Mouse (Mus musculus): Measurements from ENCODE around the gene Tspan9. TPM values are rescaled to one million over a fixed set of nuclear protein-coding genes. Genes with fewer than 3 reads are reported as not detected.

Tspan9 gene
- polyA plus RNA-seq, 2 experiments = 134 to 151 TPM

- DNase-seq (ENCODE audit: low spot score) = no peak
- no peak overlapping the region for H3K4me3 ChIP-seq (replicated peaks; ENCODE audit: low read length)
- H3K4me2 ChIP-seq (replicated peaks; ENCODE audit: low read depth, low read length, severe bottlenecking) = no peak overlapping the region
- no peak overlapping the region for H3K9ac ChIP-seq (ENCODE audit: low read depth, low read length, severe bottlenecking)
- H3K27me3 ChIP-seq (ENCODE audit: control insufficient read depth, insufficient read depth, low read length) = no peaks in the 10 kb centered on the region
- WGBS = 72% methylated on average over 6 of the region's 6 CpGs
- H3K4me1 ChIP-seq (ENCODE audit: control insufficient read depth, insufficient read depth, low read length) = peaks cover 29% of the 10 kb centered on the region
- no peak overlapping the region for H3K27ac ChIP-seq (replicated peaks; ENCODE audit: low read depth, low read length)
- no peak for TF ChIP-seq POLR2A (IDR thresholded peaks at IDR 0.05; ENCODE audit: borderline replicate concordance, extremely low read depth, insufficient read depth, insufficient read length)
- H3K9me3 ChIP-seq (ENCODE audit: control insufficient read depth, low read length) = no peaks in the 10 kb centered on the region
- no peak for ATAC-seq (ENCODE audit: low FRiP score, low read depth)
- no peaks in the 10 kb centered on the region for H3K36me3 ChIP-seq (ENCODE audit: control insufficient read depth, insufficient read depth, low read length)
These were observed 80.6 kb downstream of the Tspan9 start for GRCm38 (mm10) chr6:128062784-128063183.

GRCm38 (mm10) chr6:128062216-128062615 is 81.2 kb downstream of the Tspan9 start:
- no peak overlapping the region for H3K4me2 ChIP-seq (replicated peaks; ENCODE audit: low read depth, low read length, severe bottlenecking)
- ATAC-seq (ENCODE audit: low FRiP score, low read depth) (no peak), DNase-seq (ENCODE audit: low spot score) (no peak)
- H3K4me3 ChIP-seq (replicated peaks; ENCODE audit: low read length) = no peak overlapping the region
- no peak overlapping the region for H3K9ac ChIP-seq (ENCODE audit: low read depth, low read length, severe bottlenecking)
- TF ChIP-seq POLR2A (IDR thresholded peaks at IDR 0.05; ENCODE audit: borderline replicate concordance, extremely low read depth, insufficient read depth, insufficient read length) = no peak
- H3K36me3 ChIP-seq (ENCODE audit: control insufficient read depth, insufficient read depth, low read length) = no peaks in the 10 kb centered on the region
- no peak overlapping the region for H3K27ac ChIP-seq (replicated peaks; ENCODE audit: low read depth, low read length)
- H3K27me3 ChIP-seq (ENCODE audit: control insufficient read depth, insufficient read depth, low read length) = no peaks in the 10 kb centered on the region
- WGBS = 90% methylated on average over 13 of the region's 13 CpGs
- no peaks in the 10 kb centered on the region for H3K9me3 ChIP-seq (ENCODE audit: control insufficient read depth, low read length)
- peaks cover 26% of the 10 kb centered on the region for H3K4me1 ChIP-seq (ENCODE audit: control insufficient read depth, insufficient read depth, low read length)

GRCm38 (mm10) chr6:128061342-128061741 is 82.1 kb downstream of the Tspan9 start:
- H3K36me3 ChIP-seq (ENCODE audit: control insufficient read depth, insufficient read depth, low read length) = no peaks in the 10 kb centered on the region
- DNase-seq (ENCODE audit: low spot score) (no peak), ATAC-seq (ENCODE audit: low FRiP score, low read depth) (no peak)
- no peaks in the 10 kb centered on the region for H3K27me3 ChIP-seq (ENCODE audit: control insufficient read depth, insufficient read depth, low read length)
- H3K4me3 ChIP-seq (replicated peaks; ENCODE audit: low read length) = no peak overlapping the region
- no peak for TF ChIP-seq POLR2A (IDR thresholded peaks at IDR 0.05; ENCODE audit: borderline replicate concordance, extremely low read depth, insufficient read depth, insufficient read length)
- H3K4me1 ChIP-seq (ENCODE audit: control insufficient read depth, insufficient read depth, low read length) = peaks cover 17% of the 10 kb centered on the region
- WGBS = 81% methylated on average over 5 of the region's 5 CpGs
- no peak overlapping the region for H3K4me2 ChIP-seq (replicated peaks; ENCODE audit: low read depth, low read length, severe bottlenecking)
- no peak overlapping the region for H3K27ac ChIP-seq (replicated peaks; ENCODE audit: low read depth, low read length)
- H3K9me3 ChIP-seq (ENCODE audit: control insufficient read depth, low read length) = no peaks in the 10 kb centered on the region
- no peak overlapping the region for H3K9ac ChIP-seq (ENCODE audit: low read depth, low read length, severe bottlenecking)

- ATAC-seq (ENCODE audit: low FRiP score, low read depth) = no peak
- no peaks in the 10 kb centered on the region for H3K9me3 ChIP-seq (ENCODE audit: control insufficient read depth, low read length)
- TF ChIP-seq POLR2A (IDR thresholded peaks at IDR 0.05; ENCODE audit: borderline replicate concordance, extremely low read depth, insufficient read depth, insufficient read length) = no peak
These were observed 84.8 kb downstream of the Tspan9 start for GRCm38 (mm10) chr6:128058570-128058969.

GRCm38 (mm10) chr6:128058157-128058556 is 85.2 kb downstream of the Tspan9 start:
- no peak for TF ChIP-seq POLR2A (IDR thresholded peaks at IDR 0.05; ENCODE audit: borderline replicate concordance, extremely low read depth, insufficient read depth, insufficient read length)
- 49% methylated on average over 7 of the region's 7 CpGs for WGBS
- DNase-seq (ENCODE audit: low spot score) (no peak), ATAC-seq (ENCODE audit: low FRiP score, low read depth) (no peak)
- H3K4me3 ChIP-seq (replicated peaks; ENCODE audit: low read length) = no peak overlapping the region
- H3K4me2 ChIP-seq (replicated peaks; ENCODE audit: low read depth, low read length, severe bottlenecking) = no peak overlapping the region
- H3K36me3 ChIP-seq (ENCODE audit: control insufficient read depth, insufficient read depth, low read length) = no peaks in the 10 kb centered on the region
- H3K9ac ChIP-seq (ENCODE audit: low read depth, low read length, severe bottlenecking) = no peak overlapping the region
- 0 out of 2 replicates have a peak, but pooled peaks cover 2% of the 10 kb centered on the region for H3K4me1 ChIP-seq (ENCODE audit: control insufficient read depth, insufficient read depth, low read length)
- H3K27ac ChIP-seq (replicated peaks; ENCODE audit: low read depth, low read length) = no peak overlapping the region
- H3K9me3 ChIP-seq (ENCODE audit: control insufficient read depth, low read length) = no peaks in the 10 kb centered on the region
- H3K27me3 ChIP-seq (ENCODE audit: control insufficient read depth, insufficient read depth, low read length) = no peaks in the 10 kb centered on the region

More at GRCm38 (mm10) chr6:128058570-128058969, 84.8 kb downstream of the Tspan9 start:
- Histone ChIP-seq H3K4me3 (replicated peaks; ENCODE audit: low read length) (no peak overlapping the region), H3K4me1 (ENCODE audit: control insufficient read depth, insufficient read depth, low read length) (0 out of 2 replicates have a peak, but pooled peaks cover 2% of the 10 kb centered on the region), H3K4me2 (replicated peaks; ENCODE audit: low read depth, low read length, severe bottlenecking) (no peak overlapping the region), H3K27me3 (ENCODE audit: control insufficient read depth, insufficient read depth, low read length) (no peaks in the 10 kb centered on the region), H3K9ac (ENCODE audit: low read depth, low read length, severe bottlenecking) (no peak overlapping the region), H3K36me3 (ENCODE audit: control insufficient read depth, insufficient read depth, low read length) (no peaks in the 10 kb centered on the region), H3K27ac (replicated peaks; ENCODE audit: low read depth, low read length) (no peak overlapping the region)
- DNase-seq (ENCODE audit: low spot score) = no peak
- 32% methylated on average over 9 of the region's 9 CpGs for WGBS

All from limb, embryonic 14.5 days (tissue).